Mouse (Mus musculus) E14TG2a.4 (cell line): ENCODE data around the gene Reck.
A peak's percentile ranks its signal among the peaks of the same experiment; 100 is the strongest.

Experiments
- H3K27me3 ChIP-seq: 2 replicates; pipeline ENCODE4 v1.6.1; 2014; ENCODE audit warnings: low read length, control low read depth; ENCODE audit not compliant: insufficient read depth
- H3K36me3 ChIP-seq: 2 replicates; pipeline ENCODE4 v1.6.1; 2014; ENCODE audit warnings: low read length, control low read depth; ENCODE audit not compliant: insufficient read depth
- H3K4me1 ChIP-seq: replicated peaks from 2 replicates; pipeline ENCODE4 v1.6.1; 2014; ENCODE audit warnings: low read depth, low read length, control low read depth
- H3K4me3 ChIP-seq: replicated peaks from 2 replicates; pipeline ENCODE4 v1.5.1; 2014; ENCODE audit warnings: mild to moderate bottlenecking, low read length
- H3K9me3 ChIP-seq: 2 replicates; pipeline ENCODE4 v1.6.1; 2014; ENCODE audit warnings: low read length, control low read depth
- CTCF ChIP-seq: conservative IDR thresholded peaks from 2 replicates; pipeline ENCODE4 v1.5.1; 2014; ENCODE audit warnings: low read length
- NANOG ChIP-seq: IDR thresholded peaks from 2 replicates; pipeline ENCODE4 v1.6.1; 2014; ENCODE audit warnings: borderline replicate concordance, low read length, mixed read lengths
- POU5F1 ChIP-seq: IDR thresholded peaks from 2 replicates; pipeline ENCODE4 v1.6.1; 2014; ENCODE audit warnings: low read length, borderline replicate concordance

Gene Reck

DNA sequence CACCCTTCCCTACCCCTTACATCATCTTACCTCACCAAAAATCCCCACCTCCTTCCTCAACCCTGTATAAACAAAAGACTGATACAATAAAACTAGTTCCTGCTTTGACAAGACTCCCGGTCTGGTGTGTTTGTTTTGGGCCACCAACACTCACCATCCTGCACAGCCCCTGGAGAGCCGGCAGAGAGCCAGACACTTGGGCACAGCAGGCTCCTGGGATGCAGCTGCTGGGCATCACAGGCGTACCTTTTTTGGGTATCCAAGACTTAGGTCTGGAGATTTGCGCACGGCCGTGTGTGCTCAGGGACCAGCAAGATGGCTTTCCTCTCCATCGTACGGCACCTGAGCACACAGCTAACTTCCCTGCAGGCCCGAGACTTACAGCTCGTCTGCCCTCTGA is 15.4 kb upstream of the Reck start:
- TF ChIP-seq POU5F1 (no peak), CTCF (no peak), NANOG (no peak)
- H3K4me1 ChIP-seq = peaks cover 11% of the 10 kb centered on the region

DNA sequence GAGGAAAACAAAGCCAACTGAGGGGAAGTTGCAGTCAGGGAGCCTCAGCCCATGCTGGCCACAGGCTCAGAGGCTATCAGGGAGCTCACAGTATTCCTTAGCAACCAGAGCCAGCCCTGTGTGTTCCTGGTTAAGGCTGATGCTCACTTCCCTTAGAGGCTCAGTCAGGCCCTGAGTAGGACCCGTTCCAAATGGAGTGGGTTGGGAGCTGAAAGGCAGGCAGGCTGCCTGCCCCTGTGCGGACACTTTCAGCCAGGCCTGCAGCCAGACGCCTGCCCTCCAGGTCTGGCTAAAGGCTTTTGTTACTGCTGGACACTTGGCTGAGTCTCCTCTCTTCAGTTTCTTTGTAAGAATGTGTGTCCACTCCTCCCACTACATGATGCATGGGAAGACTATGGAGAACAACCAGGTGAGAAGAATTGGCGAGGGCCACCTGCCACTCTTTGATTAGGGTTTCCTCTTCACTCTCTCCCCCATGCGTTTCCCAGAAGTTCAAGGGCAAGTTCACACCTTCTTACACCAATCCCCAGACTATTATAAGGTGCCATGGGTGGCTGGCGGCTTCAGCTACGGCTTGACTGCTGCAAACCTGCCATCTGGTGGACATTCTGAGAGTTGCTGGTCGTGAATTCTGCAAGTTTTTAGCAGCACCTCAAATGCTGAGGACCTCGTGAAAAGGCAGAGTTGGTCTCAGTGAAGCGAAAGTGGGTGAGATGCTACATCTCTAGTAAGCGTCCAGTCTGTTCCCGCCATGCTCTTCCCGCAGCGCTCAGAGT is 14.4 kb upstream of the Reck start:
- H3K4me3 ChIP-seq = no peak overlapping the region
- H3K36me3 ChIP-seq = no peaks in the 10 kb centered on the region
- peaks cover 11% of the 10 kb centered on the region for H3K4me1 ChIP-seq
- H3K9me3 ChIP-seq = peaks cover 4% of the 10 kb centered on the region; the same call in 1 of the 2 replicates
- TF ChIP-seq NANOG = no peak
- TF ChIP-seq CTCF = peak; percentile 76
- H3K27me3 ChIP-seq = no peaks in the 10 kb centered on the region

More for the DNA sequence above, 15.4 kb upstream of the Reck start:
- H3K4me3 ChIP-seq = no peak overlapping the region
- peaks cover 4% of the 10 kb centered on the region; the same call in 1 of the 2 replicates for H3K9me3 ChIP-seq
- H3K27me3 ChIP-seq = no peaks in the 10 kb centered on the region
- no peaks in the 10 kb centered on the region for H3K36me3 ChIP-seq

DNA sequence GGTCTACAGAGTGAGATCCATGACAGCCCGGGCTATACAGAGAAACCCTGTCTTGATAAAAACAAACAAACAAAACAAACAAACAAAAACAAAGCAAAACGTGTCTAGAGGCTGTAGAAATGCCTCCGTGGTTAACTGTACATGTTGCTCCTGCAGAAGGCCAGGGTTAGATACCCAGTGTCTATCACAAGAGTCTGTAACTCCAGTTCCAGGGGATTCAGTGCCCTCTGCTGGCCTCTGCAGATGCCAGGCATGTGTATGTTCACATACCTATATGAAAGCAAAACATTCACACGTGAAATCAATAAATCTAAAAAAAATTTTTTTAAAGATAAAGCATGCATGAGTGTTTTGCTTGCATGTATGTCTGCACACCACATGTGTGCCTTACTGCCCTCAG is 12.0 kb upstream of the Reck start:
- peaks cover 4% of the 10 kb centered on the region; the same call in 1 of the 2 replicates for H3K9me3 ChIP-seq
- no peaks in the 10 kb centered on the region for H3K36me3 ChIP-seq
- no peak overlapping the region for H3K4me3 ChIP-seq
- H3K4me1 ChIP-seq = peaks cover 6% of the 10 kb centered on the region
- H3K27me3 ChIP-seq = no peaks in the 10 kb centered on the region
- TF ChIP-seq POU5F1 (no peak), CTCF (no peak), NANOG (no peak)

DNA sequence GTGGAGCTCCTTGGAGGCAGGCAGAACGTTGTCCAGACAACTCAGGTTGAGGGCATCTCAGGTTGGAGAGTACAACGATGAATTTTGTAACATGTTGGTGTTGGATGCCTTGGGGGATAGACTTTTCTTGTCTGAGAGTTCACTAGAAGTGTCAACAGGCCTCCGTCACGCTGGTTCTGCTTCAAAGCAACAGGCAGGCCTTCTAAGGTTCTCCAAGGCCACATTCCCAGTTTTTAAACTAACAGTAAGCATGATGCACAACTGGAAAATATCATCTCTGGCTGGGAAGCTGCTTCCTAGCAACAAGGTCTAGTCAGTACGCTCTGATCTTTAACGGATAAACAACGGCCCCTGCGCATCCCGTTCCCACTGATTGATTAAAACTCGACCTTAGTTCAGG is 5.5 kb upstream of the Reck start:
- Histone ChIP-seq H3K4me3 (no peak overlapping the region), H3K27me3 (peaks cover 29% of the 10 kb centered on the region), H3K9me3 (0 out of 2 replicates have a peak, but pooled peaks cover 2% of the 10 kb centered on the region), H3K4me1 (peaks cover 3% of the 10 kb centered on the region), H3K36me3 (no peaks in the 10 kb centered on the region)
- TF ChIP-seq NANOG = no peak
- no peak for TF ChIP-seq CTCF
- no peak for TF ChIP-seq POU5F1

DNA sequence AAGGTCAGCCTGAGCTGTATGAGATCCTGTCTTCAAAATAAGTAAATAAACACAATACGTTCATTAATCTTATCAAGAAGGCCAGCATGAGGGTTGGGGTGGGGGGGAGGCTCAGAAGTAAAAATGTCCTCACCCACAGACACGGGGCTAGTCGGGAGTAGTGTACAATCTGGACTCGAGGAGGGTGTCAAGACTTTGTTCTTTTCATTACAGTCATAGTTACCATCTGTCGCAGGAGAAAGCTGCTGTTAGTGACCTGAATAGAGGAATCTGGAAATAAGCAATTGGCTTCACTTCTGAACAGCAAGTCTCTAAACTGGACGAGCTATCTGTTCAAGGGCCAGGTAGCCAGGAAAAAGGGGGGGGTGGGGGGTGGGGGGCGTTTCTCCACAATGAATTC is 829 bp upstream of the Reck start:
- no peak for TF ChIP-seq CTCF
- TF ChIP-seq POU5F1 = no peak
- no peak for TF ChIP-seq NANOG
- peaks cover 42% of the 10 kb centered on the region for H3K27me3 ChIP-seq
- H3K9me3 ChIP-seq = no peaks in the 10 kb centered on the region
- peaks cover 11% of the 10 kb centered on the region for H3K4me1 ChIP-seq
- H3K36me3 ChIP-seq = no peaks in the 10 kb centered on the region
- H3K4me3 ChIP-seq = 0 out of 2 replicates have a peak overlapping the region, but pooled peaks have one; percentile 94

DNA sequence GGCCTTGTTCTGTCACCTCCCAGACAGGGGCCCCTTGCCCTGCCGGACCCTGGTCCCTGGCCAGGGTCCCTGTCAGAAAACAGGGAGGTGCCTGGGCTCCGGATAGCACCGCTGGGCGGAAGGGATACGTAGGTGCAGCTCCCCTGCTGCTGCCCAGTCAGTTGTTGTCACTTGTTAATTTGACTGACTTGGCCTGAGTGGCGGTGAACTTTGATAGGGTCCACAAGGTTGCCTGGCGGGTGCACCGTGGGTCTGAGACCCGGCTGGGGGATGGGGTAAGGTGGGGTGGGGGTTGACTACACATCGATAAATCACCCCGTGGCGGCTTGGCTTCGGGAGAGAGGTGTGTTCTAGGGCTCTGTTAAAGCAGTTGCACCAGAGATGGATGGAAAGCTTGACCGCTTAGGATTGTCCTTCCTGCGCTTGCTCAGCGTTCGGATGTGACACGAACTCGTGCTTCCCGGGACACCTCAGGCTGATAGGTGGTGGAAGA is 635 bp downstream of the Reck start:
- Histone ChIP-seq H3K9me3 (no peaks in the 10 kb centered on the region), H3K4me1 (peaks cover 11% of the 10 kb centered on the region), H3K27me3 (peaks cover 37% of the 10 kb centered on the region), H3K4me3 (peak overlapping the region; percentile 94), H3K36me3 (no peaks in the 10 kb centered on the region)
- no peak for TF ChIP-seq NANOG
- no peak for TF ChIP-seq CTCF
- TF ChIP-seq POU5F1 = no peak

DNA sequence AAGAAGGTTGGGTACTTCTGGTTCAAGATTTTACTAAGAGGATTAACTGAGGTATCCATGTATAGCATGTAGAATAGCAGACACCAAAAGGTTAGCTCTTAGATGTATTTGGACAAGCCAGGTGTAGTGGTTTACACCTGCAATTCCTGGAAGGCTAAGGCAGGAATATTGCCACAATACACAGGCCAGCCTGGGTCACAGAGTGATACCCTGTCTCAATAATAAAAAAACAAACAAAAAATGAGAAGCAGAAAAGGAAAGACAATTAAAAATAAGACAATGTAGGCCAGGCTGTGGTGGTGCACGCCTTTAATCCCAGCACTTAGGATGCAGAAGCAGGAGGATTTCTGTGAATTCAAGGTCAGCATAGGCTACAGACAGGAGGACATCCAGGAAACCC is 1.9 kb downstream of the Reck start:
- H3K9me3 ChIP-seq = no peaks in the 10 kb centered on the region
- TF ChIP-seq POU5F1 = no peak
- no peak for TF ChIP-seq CTCF
- no peak for TF ChIP-seq NANOG
- H3K27me3 ChIP-seq = peaks cover 31% of the 10 kb centered on the region
- H3K4me3 ChIP-seq = no peak overlapping the region
- peaks cover 11% of the 10 kb centered on the region for H3K4me1 ChIP-seq
- H3K36me3 ChIP-seq = no peaks in the 10 kb centered on the region

DNA sequence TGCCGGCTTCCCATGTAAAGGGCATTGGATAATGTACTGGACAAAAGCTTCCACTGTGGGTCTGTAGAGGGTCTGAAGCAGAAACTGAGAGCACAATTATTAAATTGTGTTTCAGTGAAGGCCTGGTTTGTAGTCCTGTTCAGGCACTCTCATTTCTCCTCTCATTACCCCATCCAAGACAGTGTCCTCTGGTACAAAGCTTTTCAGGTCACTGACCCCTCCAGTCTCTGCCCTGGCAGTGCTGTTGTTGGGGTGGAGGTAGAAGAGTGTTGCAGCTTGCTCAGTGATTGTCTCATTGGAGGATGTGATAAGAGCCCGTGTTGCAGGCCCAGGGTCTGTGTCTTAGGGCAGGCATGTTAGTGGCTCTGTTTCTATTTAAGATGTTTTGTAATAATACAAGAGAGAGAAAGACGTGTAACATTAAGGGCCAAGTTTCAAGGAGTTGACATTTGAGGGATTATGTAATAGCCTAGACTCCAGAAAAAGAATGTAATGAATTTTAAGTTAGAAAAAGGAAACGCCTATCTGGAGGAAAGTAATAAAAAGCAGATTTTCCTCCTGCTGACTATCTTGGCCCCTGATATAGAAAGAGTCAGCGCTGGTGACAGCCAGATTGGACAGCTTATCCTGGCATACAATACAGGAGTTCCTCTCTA is 2.9 kb downstream of the Reck start:
- Histone ChIP-seq H3K4me1 (peaks cover 11% of the 10 kb centered on the region), H3K36me3 (no peaks in the 10 kb centered on the region), H3K27me3 (peaks cover 25% of the 10 kb centered on the region), H3K4me3 (no peak overlapping the region), H3K9me3 (no peaks in the 10 kb centered on the region)
- TF ChIP-seq CTCF = no peak
- TF ChIP-seq NANOG = no peak
- TF ChIP-seq POU5F1 = no peak
